Comparison of ENCODE assay signal across 25 mouse cellular contexts in the genomic region with DNA sequence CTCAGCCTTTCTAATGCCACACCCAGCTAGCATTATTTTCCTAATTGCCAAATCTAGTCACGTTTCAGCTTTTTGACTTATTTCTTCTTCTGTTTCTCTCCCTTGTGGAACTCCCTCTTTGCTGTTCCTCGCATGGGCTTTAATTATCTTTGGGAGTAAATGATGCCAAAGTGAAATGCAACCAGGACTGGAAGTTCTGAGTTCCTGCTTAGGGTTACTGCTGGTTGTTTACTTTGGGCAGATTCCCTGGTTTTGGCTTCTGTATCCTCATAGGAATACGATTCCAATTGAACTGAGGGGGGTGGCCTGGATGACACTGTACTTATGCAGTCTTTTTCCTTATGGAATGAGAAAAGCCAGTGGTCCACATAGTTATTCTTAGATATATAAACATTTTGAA. TPM values are rescaled to one million over a fixed set of nuclear protein-coding genes. Genes with fewer than 3 reads are reported as not detected.
DNase-seq lines count a peak whose midpoint lies in the region; ATAC-seq and TF ChIP-seq lines count a peak whose summit lies in the region.
"Had no signal": no experiment of that assay in that cellular context is flagged by ENCODE, and none has a peak within 500 bp of the region (broad histone marks: within the 10 kb centered on the region; RNA-seq: fewer than 3 reads in every experiment).

No protein-coding gene starts in this region.

- no peaks in the 10 kb centered on the region for H3K9me3 ChIP-seq in lung, embryonic 14.5 days (ENCODE audit: low read depth, low read length)
- H3K9me3 ChIP-seq: forebrain, embryonic 10.5 days; G1E; stomach, embryonic 15.5 days had no signal

- H3K36me3 ChIP-seq in kidney, adult 2 months (ENCODE audit: control insufficient read depth, insufficient read depth, low read length) = no peaks in the 10 kb centered on the region
- no peaks in the 10 kb centered on the region for H3K36me3 ChIP-seq in lung, embryonic 14.5 days (ENCODE audit: insufficient read depth)
- H3K36me3 ChIP-seq: stomach, embryonic 15.5 days had no signal

- H3K4me3 ChIP-seq in kidney, adult 2 months (ENCODE audit: insufficient read depth, low read depth, low read length) = no peak overlapping the region
- H3K4me3 ChIP-seq in lung, embryonic 14.5 days (ENCODE audit: low read depth, low read length) = no peak overlapping the region
- H3K4me3 ChIP-seq: forebrain, embryonic 10.5 days; layer of hippocampus, adult 2 months; stomach, embryonic 15.5 days had no signal

- H3K9ac ChIP-seq in lung, embryonic 14.5 days = no peak overlapping the region
- H3K9ac ChIP-seq: hindbrain, embryonic 14.5 days; stomach, embryonic 15.5 days had no signal

- TF ChIP-seq CTCF in kidney, adult 2 months (conservative IDR thresholded peaks at IDR 0.05; ENCODE audit: insufficient read depth, insufficient read length, low read depth, low read length) = no peak
- TF ChIP-seq CTCF in lung, embryonic 14.5 days (IDR thresholded peaks at IDR 0.05; ENCODE audit: low read depth) = no peak

- DNase-seq in gastrocnemius, postnatal 25 days = peak; percentile 7
- no peak for DNase-seq in gastrocnemius, postnatal 4 days (ENCODE audit: low spot score in 2 of 2)
- DNase-seq in kidney, adult 2 months = peak; percentile 37
- no peak for DNase-seq in kidney, adult 11 months
- DNase-seq in lung, embryonic 14.5 days = peak; percentile 7
- no peak for DNase-seq in lung, postnatal 36 days
- peak; percentile 25 for DNase-seq in skeletal muscle tissue, adult 2 months (ENCODE audit: low read depth, low spot score)
- DNase-seq: adrenal gland, adult 2 months; cerebellum, adult 11 months; cerebellum, adult 9-11 months; lung, adult 18-20 months; lung, postnatal 4 days; midbrain, embryonic 14.5 days; retina, postnatal 1 day; right cerebral cortex, postnatal 4 days; thymus, postnatal 25 days had no signal

- H3K4me1 ChIP-seq in kidney, adult 2 months (ENCODE audit: control insufficient read depth, insufficient read depth, low read length) = peaks cover 6% of the 10 kb centered on the region; the same call in 1 of the 2 replicates
- H3K4me1 ChIP-seq in lung, embryonic 14.5 days (ENCODE audit: insufficient read depth) = peaks cover 9% of the 10 kb centered on the region; the same call in 1 of the 2 replicates

- WGBS in kidney, adult 2 months = 36% methylated on average over 3 of the region's 3 CpGs
- 58% methylated on average over 3 of the region's 3 CpGs for WGBS in lung, embryonic 14.5 days

- H3K27ac ChIP-seq in kidney, adult 2 months (ENCODE audit: insufficient read depth, low read depth, low read length) = 0 out of 2 replicates have a peak overlapping the region, but pooled peaks have one; percentile 2
- H3K27ac ChIP-seq in lung, embryonic 14.5 days (ENCODE audit: low read depth) = no peak overlapping the region; the same call in 1 of the 2 replicates
- H3K27ac ChIP-seq: forebrain, embryonic 10.5 days; hindbrain, embryonic 14.5 days; layer of hippocampus, adult 2 months; stomach, embryonic 15.5 days had no signal

- no peak for ATAC-seq in lung, embryonic 14.5 days (ENCODE audit: insufficient read depth)
- ATAC-seq: forebrain, embryonic 16.5 days; inflammation-experienced regulatory T-cells, adult 6 months; Patski had no signal

- H3K4me2 ChIP-seq in lung, embryonic 14.5 days = no peak overlapping the region
- H3K4me2 ChIP-seq: hindbrain, embryonic 14.5 days; liver, embryonic 11.5 days; stomach, embryonic 15.5 days had no signal

- no peaks in the 10 kb centered on the region for H3K27me3 ChIP-seq in kidney, adult 2 months (replicated peaks; ENCODE audit: control insufficient read depth, insufficient read depth, low read length)
- H3K27me3 ChIP-seq in lung, embryonic 14.5 days (ENCODE audit: insufficient read depth, low read length) = no peaks in the 10 kb centered on the region
- H3K27me3 ChIP-seq: Patski; stomach, embryonic 15.5 days had no signal

- TF ChIP-seq POLR2A in kidney, adult 2 months (IDR thresholded peaks at IDR 0.05; ENCODE audit: low read depth, low read length) = no peak

RNA-seq across cellular contexts. Expression of gene Bmpr2, which starts 8.7 kb away (rescaled TPM):
- total RNA-seq in gastrocnemius, postnatal 25 days (2021) = 10 to 100 TPM; 35.6 TPM
- 10 to 100 TPM; 40.5 to 43.4 TPM for total RNA-seq in gastrocnemius, postnatal 4 days (2021)
- 7.0 and 8.1 TPM in 2 replicates for polyA plus RNA-seq in kidney, adult 2 months (2012; rRNA removed)
- 14.4 and 14.7 TPM in 2 replicates for polyA plus RNA-seq in lung, embryonic 14.5 days (2014; fragmentation: Nextera tagmentation; extraction: Ambion mirVana)

Comparison
In these comparisons a context has a peak if more than half of its experiments do, and no peak if none do; other contexts are left out.
1. DNase-seq: peak in gastrocnemius, postnatal 25 days (single experiment), kidney, adult 2 months (single experiment), lung, embryonic 14.5 days (single experiment) and skeletal muscle tissue, adult 2 months (single experiment); none in gastrocnemius, postnatal 4 days (0 of 2), kidney, adult 11 months (single experiment) and lung, postnatal 36 days (single experiment).